Mouse (Mus musculus): ENCODE data around the gene Foxk1.

The Foxk1 gene

DNA sequence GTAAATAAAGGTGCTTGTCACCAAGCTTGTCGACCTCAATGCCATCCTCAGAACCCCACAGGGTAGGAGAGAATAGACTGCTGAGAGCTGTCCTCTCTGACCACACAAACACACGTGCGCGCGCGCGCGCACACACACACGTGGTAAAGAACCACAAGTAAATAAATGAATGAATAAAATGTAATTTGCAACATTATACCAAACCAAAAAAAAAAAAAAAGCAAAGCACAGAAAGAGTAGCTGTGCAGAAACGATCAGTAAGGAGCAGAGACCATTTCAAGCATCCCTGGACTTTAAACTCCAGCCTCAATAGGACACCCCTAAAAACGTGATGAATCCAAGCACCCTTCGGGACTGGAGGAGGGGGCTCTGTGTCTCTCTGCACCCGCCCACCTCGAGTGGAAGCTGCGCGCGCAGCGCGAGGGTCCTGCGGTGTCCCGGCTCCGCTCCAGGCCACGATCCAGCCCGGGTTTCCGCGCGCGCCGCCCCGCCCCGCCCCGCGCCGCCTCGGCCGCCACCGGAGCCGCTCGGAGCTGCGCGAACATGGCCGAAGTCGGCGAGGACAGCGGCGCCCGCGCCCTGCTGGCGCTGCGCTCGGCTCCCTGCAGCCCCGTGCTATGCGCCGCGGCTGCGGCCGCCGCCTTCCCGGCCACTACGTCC, at the start of gene Foxk1:
Gene Foxk1, plus strand, starts transcription at position 517 of the 660 bp plus-strand sequence.
- peak; percentile 76 for DNase-seq (ENCODE audit: extremely low read depth, insufficient read length, low spot score)

DNA sequence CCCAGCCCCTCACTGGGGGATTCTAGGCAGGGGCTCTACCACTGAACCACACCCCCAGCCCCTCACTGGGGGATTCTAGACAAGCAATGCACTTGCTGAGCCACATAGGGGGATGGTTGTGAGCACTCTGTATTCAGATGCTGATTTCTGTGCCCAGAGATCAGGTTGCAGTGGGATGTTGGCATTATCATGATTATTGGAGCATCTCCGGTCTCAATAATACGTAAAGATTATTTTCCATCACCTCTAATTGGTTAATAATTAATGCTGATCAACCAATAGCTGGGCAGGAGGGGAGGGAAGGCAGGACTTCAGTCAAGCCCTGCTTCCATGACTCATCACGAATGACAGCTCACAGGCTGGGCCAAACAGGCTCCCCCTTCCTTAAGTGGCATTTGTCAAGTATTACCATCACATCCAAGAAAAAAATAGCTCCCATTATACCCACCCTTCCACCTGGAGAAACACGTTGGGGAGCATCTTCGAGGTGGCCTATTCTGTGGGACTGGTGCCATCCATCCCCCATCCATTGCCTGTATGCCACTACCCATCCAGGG, 48.9 kb upstream of the Foxk1 start:
- DNase-seq (ENCODE audit: extremely low read depth, insufficient read length, low spot score) = no peak

DNA sequence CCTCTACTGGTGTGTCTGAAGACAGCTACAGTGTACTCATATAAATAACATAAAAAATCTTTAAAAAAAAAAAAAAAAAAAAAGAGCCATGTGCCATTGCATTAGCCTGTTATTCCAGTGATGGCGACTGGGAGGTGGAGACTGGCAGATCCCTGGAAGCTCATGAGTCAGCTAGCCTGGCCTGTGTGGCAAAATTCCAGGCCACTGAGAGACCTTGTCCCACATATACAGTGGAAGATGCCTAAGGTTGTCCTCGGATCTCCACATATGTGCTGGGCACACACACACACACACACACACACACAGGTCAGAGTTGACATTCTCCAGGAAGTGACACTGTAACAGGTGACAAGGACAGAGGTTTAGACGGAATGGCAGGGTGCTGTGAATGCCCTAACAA, 46.2 kb upstream of the Foxk1 start:
- DNase-seq (ENCODE audit: extremely low read depth, insufficient read length, low spot score) = no peak

DNA sequence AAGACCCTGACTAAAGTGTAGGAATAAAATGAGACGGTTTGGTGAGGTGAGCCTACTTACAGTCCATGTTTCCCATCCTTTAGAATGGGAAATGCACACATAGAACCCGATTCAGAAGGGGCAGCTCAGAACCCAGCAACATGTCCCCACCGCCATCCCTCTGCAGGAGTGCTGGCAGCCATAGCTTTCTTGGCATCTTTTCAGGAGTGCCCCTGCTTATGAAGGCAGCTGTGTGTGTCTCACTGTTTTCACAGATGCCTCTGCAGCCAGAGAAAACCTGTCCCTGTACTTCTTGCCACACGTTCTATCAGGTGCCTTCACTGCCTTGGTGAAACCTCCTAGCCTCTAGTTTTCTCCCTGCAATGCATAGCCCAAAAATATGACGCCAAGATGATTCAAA, 40.1 kb upstream of the Foxk1 start:
- no peak for DNase-seq (ENCODE audit: extremely low read depth, insufficient read length, low spot score)

DNA sequence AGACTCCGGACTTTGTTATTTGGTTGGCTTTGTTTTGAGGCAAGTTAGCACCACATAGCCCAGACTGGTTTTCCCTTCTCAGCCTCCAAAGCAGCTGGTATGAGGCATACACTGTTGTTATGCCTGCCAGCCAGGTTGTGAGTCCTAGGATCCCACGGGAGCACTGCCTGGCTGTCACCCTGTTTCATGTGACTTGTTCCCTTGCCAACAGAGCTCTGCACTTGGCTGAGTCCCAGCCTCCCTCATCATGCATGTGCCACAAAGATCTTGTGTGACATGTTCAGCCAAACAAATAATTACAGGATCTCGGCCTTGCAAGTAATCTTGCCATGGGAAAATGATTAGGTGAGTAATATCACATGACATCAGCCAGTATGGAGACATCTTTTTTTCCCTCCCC, 38.4 kb upstream of the Foxk1 start:
- DNase-seq (ENCODE audit: extremely low read depth, insufficient read length, low spot score) = peak; percentile 47

DNA sequence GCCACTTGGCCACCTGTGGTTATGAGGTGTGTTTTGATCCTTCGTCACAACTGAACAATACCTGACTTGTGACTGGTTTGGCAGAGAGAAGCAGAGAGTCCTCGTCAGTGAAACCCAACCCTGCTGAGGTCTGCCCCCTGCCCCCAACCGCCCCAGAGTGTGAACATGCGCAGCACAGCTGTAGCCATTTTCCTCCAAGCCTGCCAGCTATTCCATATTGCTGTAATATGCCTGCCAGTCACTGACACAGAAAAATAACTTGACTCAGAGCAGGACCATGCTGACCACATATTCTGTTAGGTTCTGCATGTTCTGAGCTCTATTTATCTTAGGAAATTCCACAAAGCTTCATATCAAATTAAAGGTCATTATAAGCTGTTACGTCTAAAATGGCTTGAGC, 37.2 kb upstream of the Foxk1 start:
- DNase-seq (ENCODE audit: extremely low read depth, insufficient read length, low spot score) = no peak

DNA sequence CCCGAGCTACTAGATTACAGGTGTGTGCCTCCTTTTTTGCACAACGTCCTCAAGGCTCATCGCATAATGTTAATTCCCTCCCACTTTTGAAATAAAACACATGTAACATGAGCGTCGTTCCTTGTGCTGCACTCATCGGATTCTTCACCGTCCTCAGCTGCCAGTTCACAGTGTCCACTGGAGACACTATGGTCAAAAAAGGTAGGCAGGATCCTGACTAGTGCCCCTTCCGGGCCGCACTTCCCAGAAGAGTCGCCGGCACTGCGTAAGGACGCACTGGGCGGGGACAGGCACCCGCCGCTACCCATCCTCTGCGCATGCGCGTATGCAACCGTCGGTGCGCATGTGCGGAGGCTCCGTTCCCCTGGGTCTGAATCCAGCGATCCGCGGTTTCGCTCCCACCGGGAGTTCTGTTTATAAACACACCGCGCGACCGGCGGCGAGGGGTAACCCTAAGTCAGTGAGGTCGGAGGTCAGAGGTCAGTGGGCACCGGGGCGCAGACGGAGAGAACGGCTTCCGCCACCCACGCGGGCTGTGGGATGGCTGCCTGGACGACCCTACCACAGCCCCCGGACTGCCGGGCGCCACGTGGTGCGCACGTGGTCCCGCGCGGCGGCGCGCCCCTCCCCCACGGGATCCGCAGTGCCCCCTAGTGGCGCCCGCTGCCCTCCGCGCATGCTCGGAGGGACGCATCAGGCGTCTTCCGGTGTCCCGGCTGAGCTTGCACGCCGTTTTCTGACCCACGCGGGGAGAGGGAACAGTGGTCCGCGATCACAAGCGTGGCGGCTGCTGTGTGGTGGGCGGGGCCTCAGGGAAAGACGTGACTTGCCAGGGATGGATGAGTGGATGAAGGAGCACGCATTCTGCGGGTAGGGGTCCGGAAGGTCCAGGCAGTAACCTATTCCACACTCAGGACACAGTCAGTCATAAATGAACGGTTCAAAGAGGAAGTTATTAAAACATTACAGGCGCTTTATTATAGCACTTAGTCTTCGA, 33.9 kb upstream of the Foxk1 start:
- DNase-seq (ENCODE audit: extremely low read depth, insufficient read length, low spot score) = peak; percentile 98

DNA sequence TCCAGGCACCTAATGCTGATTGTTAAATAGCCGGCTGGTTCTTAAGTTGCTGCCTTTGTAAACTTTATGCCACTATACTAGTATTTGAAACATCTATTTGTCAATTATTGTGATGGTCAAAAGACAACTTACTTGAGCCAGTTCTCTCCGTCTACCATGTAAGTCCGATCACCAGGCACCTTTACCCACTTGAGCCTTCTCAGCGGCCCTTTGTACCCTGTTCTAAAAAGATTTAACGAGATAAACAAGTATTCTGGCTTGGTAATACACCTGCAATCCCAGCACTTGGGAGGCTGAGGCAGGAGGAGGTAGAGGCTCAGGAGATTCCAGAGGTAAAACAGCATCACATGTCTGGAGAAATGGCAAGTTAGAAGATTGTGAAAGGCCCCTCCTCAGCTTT, 33.2 kb upstream of the Foxk1 start:
- DNase-seq (ENCODE audit: extremely low read depth, insufficient read length, low spot score) = no peak

DNA sequence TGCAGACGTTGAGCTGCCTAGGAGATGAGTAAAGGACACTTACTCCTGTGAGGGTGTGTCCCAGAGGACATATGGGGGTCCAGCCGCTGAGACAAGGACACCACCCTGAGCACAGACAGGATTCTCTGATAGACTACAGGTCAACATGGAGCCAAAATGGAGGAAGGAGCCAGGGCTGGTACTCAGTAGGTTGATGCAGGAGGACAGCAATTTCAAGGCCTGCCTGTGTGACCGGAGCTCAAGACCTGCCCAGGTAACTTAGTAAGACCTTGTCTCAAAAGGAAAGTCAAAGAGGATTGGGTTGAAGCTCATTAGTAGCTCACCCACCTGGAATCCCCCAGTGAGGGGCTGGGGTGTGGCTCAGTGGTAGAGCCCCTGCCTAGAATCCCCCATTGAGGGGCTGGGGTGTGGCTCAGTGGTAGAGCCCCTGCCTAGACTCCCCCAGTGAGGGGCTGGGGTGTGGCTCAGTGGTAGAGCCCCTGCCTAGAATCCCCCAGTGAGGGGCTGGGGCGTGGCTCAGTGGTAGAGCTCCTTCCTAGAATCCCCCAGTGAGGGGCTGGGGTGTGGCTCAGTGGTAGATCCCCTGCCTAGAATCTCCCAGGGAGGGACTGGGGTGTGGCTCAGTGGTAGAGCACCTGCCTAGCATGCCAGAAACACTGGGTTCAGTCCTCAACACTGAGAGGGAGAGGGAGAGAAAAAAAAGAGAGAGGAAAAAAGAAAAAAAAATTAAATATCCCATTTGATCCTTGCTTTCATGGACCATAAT, 30.7 kb upstream of the Foxk1 start:
- DNase-seq (ENCODE audit: extremely low read depth, insufficient read length, low spot score) = no peak

DNA sequence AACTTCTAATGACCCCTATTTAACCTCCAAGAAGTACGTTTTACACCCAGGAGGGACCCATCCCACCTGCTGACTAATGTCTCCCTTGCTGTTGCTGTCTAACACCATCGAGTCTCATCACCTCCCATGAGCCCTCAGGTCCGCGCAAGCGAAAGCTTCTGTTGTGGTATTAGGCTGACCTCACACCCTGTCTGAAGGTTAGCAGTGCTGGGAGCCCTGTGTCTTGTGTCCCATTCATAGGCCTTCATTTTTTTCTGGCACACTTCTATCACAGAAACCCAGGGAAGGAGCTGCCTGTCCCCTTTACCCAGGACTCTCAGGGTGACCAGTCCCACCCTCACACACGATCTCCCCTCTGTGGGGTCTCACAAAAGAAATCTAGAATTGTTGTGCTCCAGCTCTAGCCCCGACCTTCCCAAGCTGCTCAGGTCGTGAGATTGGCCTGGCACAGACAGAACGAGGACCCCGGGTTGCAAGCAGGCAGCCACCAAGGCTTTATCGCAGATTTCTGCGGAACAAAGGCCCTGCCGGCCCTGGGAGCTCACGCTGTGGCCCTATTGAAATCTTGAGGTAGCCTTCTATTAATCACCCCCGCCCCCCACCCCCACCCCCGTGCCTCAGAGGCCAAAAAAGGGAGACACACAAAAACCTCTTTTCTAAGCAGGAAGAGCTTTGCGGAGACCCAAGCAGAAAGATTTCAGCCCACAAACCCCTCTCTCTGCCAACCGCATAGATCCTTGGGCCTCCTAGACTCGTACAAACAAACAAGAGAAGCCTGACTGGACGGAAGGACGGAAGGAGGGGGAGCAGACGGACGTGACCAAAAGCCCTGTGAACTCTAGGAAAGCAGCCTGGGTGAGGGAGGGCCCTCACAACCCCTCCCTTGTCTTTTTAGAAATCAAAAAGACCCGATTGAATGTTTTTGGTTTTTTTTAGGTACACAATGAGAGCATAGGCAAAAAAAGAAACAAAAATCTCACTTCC, 29.8 kb upstream of the Foxk1 start:
- DNase-seq (ENCODE audit: extremely low read depth, insufficient read length, low spot score) = no peak

DNA sequence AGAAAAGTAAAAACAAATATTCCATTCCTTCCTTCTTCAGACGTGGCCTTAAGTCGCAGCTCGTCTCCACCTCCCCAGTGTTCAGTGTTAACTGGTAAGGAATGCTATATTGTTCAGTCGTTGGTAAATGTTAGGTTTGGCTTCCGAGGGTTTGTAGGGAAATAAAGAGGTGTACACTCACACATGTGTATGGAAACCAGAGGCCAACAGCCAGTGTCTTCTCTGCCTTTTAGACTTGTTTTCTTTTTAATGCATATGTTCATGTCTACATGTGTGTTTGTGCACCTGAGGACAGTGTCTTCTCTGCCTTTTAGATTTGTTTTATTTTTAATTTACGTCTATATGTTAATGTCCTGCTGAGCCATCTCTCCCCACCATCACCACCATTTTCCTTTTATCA, 29.1 kb upstream of the Foxk1 start:
- no peak for DNase-seq (ENCODE audit: extremely low read depth, insufficient read length, low spot score)

DNA sequence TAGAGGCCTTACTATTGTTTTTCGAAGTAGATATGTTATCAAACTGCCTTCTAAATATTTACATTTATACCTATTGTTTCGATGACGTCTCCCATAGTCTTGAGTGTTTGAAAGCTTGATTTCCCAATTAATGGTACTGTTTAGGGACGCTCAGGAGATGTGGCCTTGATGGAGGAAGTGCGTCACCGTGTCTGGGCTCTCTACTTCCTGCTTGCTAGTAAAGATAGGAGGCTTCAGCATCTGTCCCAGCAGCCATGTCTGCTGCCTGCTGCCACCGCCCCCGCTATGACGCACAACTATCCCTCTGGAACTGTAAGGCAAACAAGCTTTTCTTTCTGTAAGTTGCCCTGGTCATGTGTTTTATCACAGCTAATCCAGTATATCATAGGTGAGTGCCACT, 27.0 kb upstream of the Foxk1 start:
- no peak for DNase-seq (ENCODE audit: extremely low read depth, insufficient read length, low spot score)

DNA sequence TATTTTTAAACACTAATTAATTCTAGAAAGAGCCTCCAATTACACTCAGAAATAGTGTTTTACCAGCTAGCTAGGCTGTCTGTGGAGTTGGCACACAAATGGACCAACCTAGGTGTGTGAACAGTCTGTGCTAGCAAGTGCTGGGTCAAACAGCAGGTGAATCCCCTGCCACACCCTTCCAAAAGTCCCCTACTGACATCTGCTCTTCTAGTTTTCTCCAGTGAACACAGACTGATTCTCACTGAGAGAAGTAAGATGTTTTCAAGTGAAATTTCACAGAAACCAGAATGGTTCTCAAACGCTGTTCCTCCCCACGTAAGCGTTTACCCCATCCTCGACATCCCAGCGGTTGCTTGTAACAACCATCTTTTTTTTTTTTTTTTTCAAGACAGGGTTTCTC, 25.7 kb upstream of the Foxk1 start:
- DNase-seq (ENCODE audit: extremely low read depth, insufficient read length, low spot score) = no peak

DNA sequence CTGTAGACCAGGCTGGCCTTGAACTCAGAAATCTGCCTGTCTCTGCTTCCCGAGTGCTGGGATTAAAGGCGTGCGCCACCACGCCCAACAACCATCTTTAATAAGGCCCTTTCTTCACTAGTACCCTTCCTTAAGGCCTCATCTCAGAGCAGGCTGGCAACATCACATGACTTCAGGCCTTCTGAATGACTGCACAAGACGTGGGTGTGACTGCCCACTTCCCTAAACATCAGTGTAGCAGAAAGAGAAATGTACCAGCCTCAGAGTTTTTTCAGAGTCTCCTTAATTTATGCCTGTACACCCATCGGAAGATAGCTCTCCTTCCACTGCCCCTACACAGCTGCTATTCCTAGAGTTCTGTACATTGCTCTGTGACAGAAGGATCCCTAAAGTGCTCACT, 25.2 kb upstream of the Foxk1 start:
- no peak for DNase-seq (ENCODE audit: extremely low read depth, insufficient read length, low spot score)

DNA sequence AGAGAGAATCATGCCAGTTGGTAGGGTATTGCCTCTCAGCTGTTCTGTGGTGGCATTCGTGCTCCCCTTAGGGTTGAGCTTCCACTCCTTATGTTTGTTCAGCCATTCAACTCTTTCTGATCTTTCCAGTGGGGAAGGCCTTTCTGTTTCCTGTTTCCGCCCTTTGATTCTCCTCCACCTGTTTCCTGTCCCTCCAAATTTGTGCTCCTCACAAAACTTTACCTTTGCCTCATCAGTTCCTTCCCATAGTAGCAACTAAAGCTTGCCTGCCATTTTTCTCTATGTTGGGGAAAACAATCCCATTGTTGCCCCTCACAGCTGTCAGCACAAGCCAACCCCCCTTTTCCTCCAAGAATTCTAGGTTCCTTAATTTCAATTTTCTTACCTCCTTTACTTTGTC, 23.2 kb upstream of the Foxk1 start:
- no peak for DNase-seq (ENCODE audit: extremely low read depth, insufficient read length, low spot score)

DNA sequence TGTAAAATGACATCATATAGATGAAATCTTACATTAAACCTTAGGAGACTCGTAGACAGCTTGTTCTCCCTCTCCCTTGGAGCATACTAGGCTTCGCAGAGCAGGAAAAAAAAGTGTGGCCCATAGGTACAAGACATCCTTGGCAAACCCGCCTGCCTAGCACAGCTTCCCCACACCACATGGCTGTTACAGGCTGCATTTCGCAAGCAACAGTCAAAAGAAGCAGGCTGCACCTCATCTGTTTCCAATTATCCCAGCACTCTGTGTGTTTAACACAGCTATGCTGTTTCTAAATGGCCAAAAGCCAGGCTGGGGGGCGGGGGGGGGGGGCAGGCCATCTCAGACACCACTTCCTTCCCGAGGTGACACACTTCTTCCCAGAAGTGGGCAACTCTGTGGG, 20.8 kb upstream of the Foxk1 start:
- DNase-seq (ENCODE audit: extremely low read depth, insufficient read length, low spot score) = no peak

DNA sequence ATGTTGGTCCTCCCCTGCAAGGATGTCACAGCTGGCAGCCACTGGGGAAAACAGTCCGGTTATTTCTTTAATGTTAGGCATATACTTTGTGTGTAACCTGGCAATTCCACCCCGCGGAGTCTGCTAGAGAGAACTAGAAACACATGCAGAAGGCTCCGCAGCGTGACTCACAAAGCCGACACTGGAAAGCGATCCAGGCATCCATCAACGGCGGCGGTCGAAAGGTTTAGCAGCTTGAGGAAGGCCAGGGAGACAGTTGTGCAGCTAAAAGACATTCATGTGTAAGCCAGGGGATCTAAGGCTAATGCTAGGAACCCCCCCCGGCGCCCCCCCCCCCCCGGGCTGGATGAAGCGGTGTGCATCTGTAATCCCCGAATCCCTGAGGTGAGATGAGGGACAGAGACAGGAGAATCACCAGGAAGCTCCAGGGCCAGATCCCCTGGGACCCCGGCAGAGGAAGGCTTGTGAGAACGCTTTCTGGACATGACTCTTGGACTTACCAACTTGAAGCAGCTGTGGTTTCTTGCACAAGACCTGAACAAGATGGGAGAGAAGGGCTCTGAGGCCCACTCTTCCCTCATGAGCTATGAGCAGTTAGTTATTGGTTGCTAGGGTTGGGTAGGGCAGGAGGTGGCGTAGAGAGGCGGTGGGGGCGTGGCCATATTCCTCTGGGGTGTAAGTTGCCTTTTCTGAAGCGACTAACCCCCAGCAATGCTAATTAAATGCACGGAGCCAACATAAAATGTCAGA, 16.2 kb upstream of the Foxk1 start:
- DNase-seq (ENCODE audit: extremely low read depth, insufficient read length, low spot score) = no peak

DNA sequence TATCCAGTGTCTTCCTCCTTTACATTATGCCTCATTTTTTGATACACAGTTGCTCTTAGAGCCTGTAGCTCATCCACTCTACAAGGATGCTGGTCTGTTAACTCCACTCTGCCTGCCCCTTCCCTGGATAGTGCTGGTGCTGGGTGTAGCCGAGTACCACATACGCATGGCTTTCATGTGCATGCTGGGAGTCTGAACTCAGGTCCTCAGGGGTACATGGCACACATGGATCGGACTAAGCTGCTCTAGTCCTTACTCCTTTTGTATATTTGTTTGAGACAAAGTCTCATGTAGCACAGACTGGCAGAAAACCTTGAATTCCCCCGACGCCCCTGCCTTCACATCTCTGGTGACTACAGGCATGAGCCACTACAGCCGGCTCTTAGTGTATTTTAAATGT, 15.0 kb upstream of the Foxk1 start:
- no peak for DNase-seq (ENCODE audit: extremely low read depth, insufficient read length, low spot score)
